Mouse (Mus musculus) testis, adult 2 months (tissue): ENCODE results near the gene Mob3b.

Experiments used
- CTCF ChIP-seq: fragments of 200-500 bp; IDR thresholded peaks from 2 replicates; pipeline ENCODE4 v1.5.1; 2012; ENCODE audit warnings: low read depth, mild to moderate bottlenecking, inconsistent platforms, low read length, moderate library complexity; ENCODE audit not compliant: control insufficient read depth, insufficient read depth, insufficient replicate concordance
- POLR2A ChIP-seq: fragments of 200-500 bp; IDR thresholded peaks from 2 replicates; pipeline ENCODE4 v1.6.1; 2012; ENCODE audit warnings: low read depth, mild to moderate bottlenecking, inconsistent platforms, low read length, moderate library complexity; ENCODE audit not compliant: control insufficient read depth

DNA sequence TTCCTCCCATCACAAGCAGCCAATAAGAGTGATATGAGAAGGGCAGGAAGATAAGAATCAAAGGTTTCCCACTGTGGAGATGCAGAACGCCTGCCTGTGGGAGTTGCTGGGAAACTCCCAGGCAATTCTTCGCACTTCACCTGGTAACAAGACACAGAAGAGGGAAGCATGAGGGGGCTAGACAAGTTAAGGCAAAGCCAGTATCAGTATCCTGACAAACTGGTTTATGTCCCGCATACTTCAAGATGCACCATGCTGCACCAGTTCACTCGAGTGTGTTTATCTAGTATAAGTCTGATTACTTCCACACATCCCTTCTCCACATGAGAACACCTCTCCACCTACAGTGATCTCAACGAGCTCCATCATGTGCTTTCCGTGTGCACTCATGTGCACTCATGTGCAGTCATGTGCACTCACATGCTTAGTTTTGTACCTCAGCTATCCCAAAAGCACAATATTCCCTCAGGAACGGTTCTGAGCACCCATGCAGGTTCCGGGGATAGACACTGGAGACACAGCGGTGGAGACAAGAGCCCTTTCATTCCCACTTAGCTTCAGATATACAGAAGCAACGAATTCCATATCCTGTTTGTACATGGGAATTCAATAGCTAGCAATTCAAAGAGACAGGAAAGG lies 74.7 kb downstream of the Mob3b start:
- TF ChIP-seq CTCF (no peak), POLR2A (no peak)
